18 mouse cellular contexts compared by ENCODE assay signal in genomic region chr10:17417394-17417793, GRCm38 (mm10).
"Had no signal": no experiment of that assay in that cellular context is flagged by ENCODE, and none has a peak within 500 bp of the region (broad histone marks: within the 10 kb centered on the region; RNA-seq: fewer than 3 reads in every experiment).

No protein-coding gene starts in this region.

- H3K9me3 ChIP-seq: lung, embryonic 15.5 days; midbrain, embryonic 10.5 days; midbrain, embryonic 12.5 days; neural tube, embryonic 13.5 days; neural tube, embryonic 15.5 days had no signal

- H3K27me3 ChIP-seq: lung, embryonic 15.5 days; midbrain, embryonic 12.5 days; neural tube, embryonic 13.5 days; neural tube, embryonic 15.5 days had no signal

- H3K4me2 ChIP-seq: lung, embryonic 15.5 days; midbrain, embryonic 12.5 days; neural tube, embryonic 13.5 days; neural tube, embryonic 15.5 days had no signal

- ATAC-seq: liver, postnatal 0 days; midbrain, embryonic 16.5 days had no signal

- H3K9ac ChIP-seq: liver, postnatal 0 days; lung, embryonic 15.5 days; midbrain, embryonic 12.5 days; neural tube, embryonic 13.5 days; neural tube, embryonic 15.5 days had no signal

- H3K27ac ChIP-seq: lung, embryonic 15.5 days; midbrain, embryonic 10.5 days; midbrain, embryonic 12.5 days; neural tube, embryonic 13.5 days; neural tube, embryonic 15.5 days had no signal

- H3K4me1 ChIP-seq: lung, embryonic 15.5 days; midbrain, embryonic 10.5 days; midbrain, embryonic 12.5 days; neural tube, embryonic 13.5 days; neural tube, embryonic 15.5 days had no signal

- H3K4me3 ChIP-seq: lung, embryonic 15.5 days; midbrain, embryonic 10.5 days; midbrain, embryonic 12.5 days; myocyte; neural tube, embryonic 13.5 days; neural tube, embryonic 15.5 days had no signal

- DNase-seq: liver, postnatal 0 days; lung, adult 2 months; lung, postnatal 14 days; midbrain, embryonic 14.5 days; retina, postnatal 1 day; right cerebral cortex, adult 18-20 months; right cerebral cortex, postnatal 25 days; right cerebral cortex, postnatal 4 days; spleen, adult 18-20 months; thymus, adult 2 months; thymus, postnatal 25 days had no signal

- H3K36me3 ChIP-seq: lung, embryonic 15.5 days; midbrain, embryonic 10.5 days; midbrain, embryonic 12.5 days; neural tube, embryonic 13.5 days; neural tube, embryonic 15.5 days had no signal
